Mouse (Mus musculus) layer of hippocampus, postnatal 10 days (tissue): ENCODE measurements around the gene AC109138.7. TPM values are rescaled to one million over a fixed set of nuclear protein-coding genes. Genes with fewer than 3 reads are reported as not detected.
A peak's percentile ranks its signal among the peaks of the same experiment; 100 is the strongest.
"Not testable (repeated sequence)": the region's sequence is repeated elsewhere in the genome, so short reads cannot be mapped to it uniquely, and the experiment has no call there.

Experiments used
- DNase-seq, 2 experiments: peaks; one replicate each; pipeline ENCODE4 v3.0.0; 2021; ENCODE audit warnings: low spot score in 2 of 2
- total RNA-seq, 2 experiments: library from RNA; stranded (reverse); gene quantifications; 2 replicates each; pipeline ENCODE4 v1.2.3; 2021

Gene AC109138.7
- total RNA-seq, 2 experiments from 2014 or later = not detected

- DNase-seq = no peak
These were observed 28.3 kb downstream of the AC109138.7 start for GRCm38 (mm10) chr19:4242416-4242815.

- DNase-seq = no peak
These were observed 30.6 kb downstream of the AC109138.7 start for GRCm38 (mm10) chr19:4244775-4245174.

DNA sequence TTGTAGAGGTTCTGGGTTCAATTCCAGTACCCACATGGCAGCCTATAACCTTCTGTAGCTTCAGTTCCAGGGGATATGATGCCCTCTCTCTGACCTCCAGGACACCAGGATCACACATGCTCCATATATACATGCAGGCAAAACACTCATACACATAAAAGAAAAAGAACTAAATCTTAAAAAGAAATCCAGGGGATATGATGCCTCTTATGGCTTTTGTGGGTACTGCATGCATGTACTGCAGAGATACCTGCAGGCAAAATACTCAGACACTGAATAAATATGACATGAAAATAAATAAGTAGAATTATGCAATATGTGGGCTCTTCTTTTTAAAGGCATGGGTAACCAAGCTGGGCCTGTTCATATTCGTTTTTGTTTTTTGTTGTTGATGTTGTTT, 32.9 kb downstream of the AC109138.7 start:
- DNase-seq = no peak

GRCm38 (mm10) chr19:4248683-4249082, 34.5 kb downstream of the AC109138.7 start:
- DNase-seq = not testable (repeated sequence)

GRCm38 (mm10) chr19:4254230-4254629, 40.1 kb downstream of the AC109138.7 start:
- DNase-seq = no peak

DNA sequence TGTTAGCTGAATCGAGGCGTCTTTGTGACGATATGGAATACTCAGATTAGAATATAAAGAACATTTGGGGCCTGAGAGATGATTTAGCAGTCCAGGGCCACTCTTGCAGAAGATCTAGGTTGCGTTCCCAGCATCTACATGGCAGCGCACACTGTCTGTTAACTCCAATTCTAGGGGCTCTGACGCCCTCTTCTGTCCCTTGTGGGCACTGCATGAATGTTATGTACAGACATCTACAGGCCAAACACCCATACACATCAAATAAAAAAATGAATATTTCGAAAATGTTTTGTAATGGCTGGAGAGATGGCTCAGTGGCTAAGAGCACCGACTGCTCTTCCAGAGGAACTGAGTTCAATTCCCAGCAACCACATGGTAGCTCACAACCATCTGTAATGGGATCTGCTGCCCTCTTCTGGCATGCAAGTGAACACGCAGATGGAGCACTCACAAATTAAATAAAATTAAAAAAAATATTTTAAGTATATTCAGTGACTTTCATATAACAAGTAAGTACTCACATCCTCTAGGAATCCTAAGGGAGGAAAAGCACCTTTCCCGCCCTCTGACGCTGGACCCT, 41.5 kb downstream of the AC109138.7 start:
- no peak for DNase-seq

DNA sequence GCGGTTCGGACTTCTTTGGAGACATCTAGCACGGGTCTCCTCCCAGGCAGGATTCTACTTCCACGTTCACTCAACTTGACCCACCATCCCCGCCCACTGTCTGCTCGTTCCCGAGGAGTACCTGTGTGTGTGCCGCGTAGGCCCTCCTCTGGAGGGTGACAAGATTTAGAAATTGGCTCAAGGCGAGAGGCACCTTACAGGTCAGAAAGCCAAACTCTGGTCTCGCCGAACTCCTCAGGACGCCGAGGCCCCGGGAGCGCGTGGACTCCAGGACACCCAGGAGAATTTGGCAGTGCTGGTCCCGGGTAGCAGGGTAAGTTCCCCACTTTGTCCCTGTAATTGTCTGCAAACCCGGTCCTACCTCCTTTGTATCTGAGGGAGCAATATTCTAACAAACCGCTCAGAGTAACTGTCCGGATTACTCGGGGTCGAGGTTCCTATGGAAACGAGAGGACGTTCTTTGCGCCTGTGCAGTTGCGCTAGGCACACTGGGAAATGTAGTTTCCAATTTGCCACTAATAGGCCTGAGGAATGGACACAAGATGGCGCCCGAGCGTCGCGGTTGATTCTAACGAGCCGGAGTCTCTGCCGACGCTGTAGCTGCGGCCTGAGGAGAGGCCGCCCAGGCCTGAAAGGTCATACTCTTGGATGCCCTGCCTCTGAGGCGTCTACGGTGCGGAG, 43.2 kb downstream of the AC109138.7 start:
- peak; percentile 94 for DNase-seq

- no peak for DNase-seq
These were observed 43.7 kb downstream of the AC109138.7 start for GRCm38 (mm10) chr19:4257897-4258252.

- DNase-seq = no peak
These were observed 47.0 kb downstream of the AC109138.7 start for GRCm38 (mm10) chr19:4261038-4261698.

- DNase-seq = no peak
These were observed 48.6 kb downstream of the AC109138.7 start for GRCm38 (mm10) chr19:4262756-4263155.

- no peak for DNase-seq
These were observed 49.5 kb downstream of the AC109138.7 start for GRCm38 (mm10) chr19:4263702-4264101.

DNA sequence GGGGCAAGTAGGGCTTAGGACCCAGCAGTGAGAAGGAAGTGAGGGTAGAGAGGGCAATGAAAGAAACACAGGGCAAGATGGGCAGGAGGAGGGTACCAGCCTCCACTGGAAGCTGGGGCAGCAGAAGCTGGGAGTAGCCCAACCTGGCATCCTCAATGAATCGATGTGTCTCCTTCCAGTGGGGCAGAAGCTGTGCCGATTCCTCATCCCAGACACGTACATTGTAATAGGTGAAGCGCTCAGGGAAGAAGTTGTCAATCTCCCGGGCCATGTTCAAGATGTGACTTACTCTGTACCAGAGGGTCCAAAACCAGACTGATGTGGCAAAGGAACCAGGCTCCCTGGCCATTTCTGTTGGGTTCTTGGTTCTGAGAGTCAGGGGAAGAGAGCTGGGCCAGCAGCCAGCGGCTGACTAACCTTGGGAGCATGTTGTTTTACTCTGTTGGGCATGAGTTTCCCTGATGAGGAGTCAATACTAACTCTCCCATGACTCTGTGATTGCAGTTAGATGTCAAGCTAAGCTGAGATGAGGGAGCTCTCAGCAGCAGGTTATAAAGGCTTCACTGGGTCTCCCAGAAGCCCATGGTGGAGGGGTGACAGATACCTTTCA, 50.1 kb downstream of the AC109138.7 start:
- no peak for DNase-seq

DNA sequence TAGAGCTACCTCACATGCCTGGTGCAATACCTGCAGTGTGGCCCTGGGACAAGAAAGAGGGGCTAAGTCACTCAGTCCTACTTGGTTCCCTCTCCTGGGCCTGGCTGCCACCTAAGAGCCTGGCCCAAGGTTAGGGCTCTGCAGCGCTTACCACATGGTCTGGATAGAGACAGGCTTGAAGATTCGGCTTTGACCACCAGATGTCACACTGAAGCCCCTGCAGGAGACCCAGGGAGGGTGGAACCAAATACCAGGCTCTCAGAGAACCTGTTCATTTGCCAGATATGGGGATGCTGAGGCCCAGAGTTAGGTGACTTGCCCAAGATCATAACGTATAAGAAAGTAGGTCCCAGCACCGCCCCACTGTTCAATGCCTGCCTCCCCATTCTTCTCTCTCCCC, 51.8 kb downstream of the AC109138.7 start:
- DNase-seq = no peak

DNA sequence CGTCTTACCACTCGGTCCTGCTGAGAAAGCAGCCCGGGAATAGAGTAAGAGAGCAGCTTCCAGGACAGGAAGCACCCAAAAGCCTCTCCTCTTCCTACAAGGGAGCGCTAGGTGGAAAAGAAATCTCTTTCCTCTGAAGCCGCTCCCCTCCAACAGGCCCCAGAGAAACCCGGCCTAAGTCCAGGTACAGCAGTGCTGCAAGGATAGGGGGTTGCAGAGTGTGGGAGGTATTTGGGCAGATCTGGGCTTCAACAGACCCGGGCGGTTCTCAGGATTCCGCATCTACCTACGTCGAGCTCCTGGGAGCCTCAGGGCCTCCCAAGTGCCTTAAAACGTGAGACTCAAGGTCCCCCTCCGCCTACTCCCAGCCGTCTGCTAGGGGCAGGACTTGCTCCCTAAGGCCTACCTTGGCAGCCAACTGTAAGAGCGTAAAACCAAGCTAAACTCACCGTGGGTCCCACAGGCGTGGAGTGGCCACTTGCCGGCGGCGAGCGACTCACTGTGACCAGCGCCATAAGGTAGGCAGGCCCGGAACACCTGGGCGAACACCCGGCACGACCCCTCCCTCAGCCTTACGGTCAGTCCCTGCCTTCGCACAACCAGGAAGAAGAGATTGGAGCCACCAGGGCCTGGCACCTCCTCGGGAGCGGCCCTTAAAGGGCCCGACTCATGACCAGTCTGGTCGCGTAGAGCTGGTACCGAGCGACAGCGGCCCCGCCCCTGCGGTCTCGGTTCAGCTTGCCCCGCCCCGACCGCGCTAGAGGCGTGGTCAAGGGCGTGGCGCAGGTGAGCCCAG, 54.6 kb downstream of the AC109138.7 start, which contains the start of gene Ssh3:
TSS of gene Ssh3 (minus strand) at position 615 of the 796 bp plus-strand sequence.
- peak in 1 of 2 experiments; percentile 59 for DNase-seq

DNA sequence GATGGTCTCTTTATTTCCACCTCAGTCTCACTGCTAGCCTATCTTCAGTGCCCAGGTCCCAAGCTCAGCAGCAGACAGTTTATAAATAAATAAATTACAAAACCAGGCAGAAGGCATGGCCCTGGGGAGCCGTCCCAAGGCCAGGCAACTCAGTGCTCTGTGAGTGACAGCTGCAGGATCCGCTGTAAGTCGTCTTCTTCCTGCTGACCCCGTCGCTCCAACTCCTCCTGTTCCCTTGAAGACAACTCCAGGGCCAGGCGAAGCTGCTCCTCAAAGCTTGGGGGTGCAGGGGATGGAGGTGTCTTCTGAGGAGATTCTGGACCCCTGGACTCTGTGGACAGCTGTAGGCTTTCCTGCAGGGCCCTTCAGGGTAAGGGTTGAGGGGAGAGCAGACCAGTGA, 56.0 kb downstream of the AC109138.7 start:
- no peak for DNase-seq

- DNase-seq = no peak
These were observed 56.8 kb downstream of the AC109138.7 start for GRCm38 (mm10) chr19:4270972-4271371.

DNA sequence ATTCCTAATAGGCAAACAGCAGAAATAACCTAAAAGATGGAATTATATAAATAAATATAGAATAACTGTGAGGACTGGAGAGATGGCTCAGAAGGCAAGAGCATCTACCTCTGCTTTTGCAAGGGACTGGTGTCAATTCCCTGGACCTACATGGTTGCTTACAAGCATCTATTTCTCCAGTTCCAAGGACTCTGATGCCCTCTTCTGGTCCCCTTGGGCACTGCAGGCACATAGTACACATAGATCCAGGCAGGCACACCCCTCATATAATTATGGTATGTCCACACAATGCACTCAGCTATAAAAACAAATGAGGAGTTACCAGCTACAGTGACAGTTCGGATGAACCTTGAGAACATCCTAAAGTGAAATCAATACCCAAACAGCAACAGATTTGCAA, 65.3 kb downstream of the AC109138.7 start:
- no peak for DNase-seq

DNA sequence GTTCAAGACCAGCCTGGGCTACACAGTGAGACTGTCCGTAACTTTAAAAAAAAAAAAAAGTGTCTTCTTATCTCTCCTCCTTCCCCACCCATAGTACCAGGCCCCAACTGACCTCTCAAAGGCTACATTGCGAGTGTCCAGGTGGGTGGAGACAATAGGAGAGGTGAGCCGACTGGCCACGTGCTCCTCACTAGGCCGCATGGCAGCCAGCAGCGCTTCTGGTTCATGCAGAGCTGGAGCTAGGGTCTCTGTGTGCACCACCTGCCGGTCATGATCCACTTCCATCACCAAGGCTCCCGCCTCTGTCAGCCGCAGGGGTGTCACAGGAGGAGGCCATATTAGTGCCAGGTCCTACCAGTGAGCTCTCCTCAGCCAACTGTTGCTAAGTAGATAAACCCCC, 66.3 kb downstream of the AC109138.7 start:
- no peak for DNase-seq
